Mouse (Mus musculus) olfactory bulb, adult 2 months (tissue): ENCODE data around the gene Mrps27.

Experiments
- CTCF ChIP-seq: fragments of 200-500 bp; IDR thresholded peaks from 2 replicates; pipeline ENCODE4 v1.5.1; 2012; ENCODE audit warnings: low read depth, mild to moderate bottlenecking, low read length, moderate library complexity; ENCODE audit not compliant: insufficient read depth
- POLR2A ChIP-seq: fragments of 200-500 bp; IDR thresholded peaks from 2 replicates; pipeline ENCODE4 v1.6.1; 2012; ENCODE audit warnings: mild to moderate bottlenecking, low read depth, low read length, moderate library complexity; ENCODE audit not compliant: insufficient read depth

DNA sequence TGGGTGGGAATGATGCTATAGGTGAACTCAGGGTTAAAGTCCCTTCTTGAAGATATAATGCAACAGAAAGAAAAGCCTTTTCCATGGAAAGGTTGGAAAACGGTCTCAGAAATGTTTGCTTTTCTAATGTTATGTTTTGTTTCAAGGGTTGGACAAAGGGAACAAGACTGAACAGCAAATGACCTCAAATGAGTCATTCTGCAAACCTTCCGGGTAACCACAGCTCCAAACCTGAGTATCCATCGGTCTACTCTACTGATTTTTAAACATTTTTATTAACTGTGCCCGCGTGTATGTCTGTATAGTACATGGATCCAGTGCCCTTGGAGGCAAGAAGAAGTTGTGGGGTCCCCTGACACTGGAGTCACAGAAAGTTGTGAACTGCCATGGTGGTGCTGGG is 94.8 kb downstream of the Mrps27 start:
- TF ChIP-seq CTCF (no peak), POLR2A (no peak)
